Mouse (Mus musculus) 416B (cell line): Measurements from ENCODE around the gene Strn3.
"Not testable (repeated sequence)": the region's sequence is repeated elsewhere in the genome, so short reads cannot be mapped to it uniquely, and the experiment has no call there.

ENCODE experiments used
- DNase-seq: peaks from one replicate; pipeline ENCODE4 v3.0.0; 2011; ENCODE audit warnings: low read depth

The Strn3 gene

GRCm38 (mm10) chr12:51693419-51693818 is 1.7 kb upstream of the Strn3 start:
- DNase-seq: peak; percentile 50

- not testable (repeated sequence) for DNase-seq
These were observed 1.2 kb upstream of the Strn3 start for GRCm38 (mm10) chr12:51692870-51693269.

- DNase-seq: peak; percentile 60
These were observed 528 bp downstream of the Strn3 start, which contains the start of gene Ap4s1 for GRCm38 (mm10) chr12:51690893-51691844. Ap4s1 (plus strand) TSS chr12:51691033.

- no peak for DNase-seq
These were observed 3.2 kb downstream of the Strn3 start for GRCm38 (mm10) chr12:51688546-51688945.

GRCm38 (mm10) chr12:51678844-51679243 is 12.9 kb downstream of the Strn3 start:
- DNase-seq: peak; percentile 52

GRCm38 (mm10) chr12:51676442-51676841 is 15.3 kb downstream of the Strn3 start:
- no peak for DNase-seq

GRCm38 (mm10) chr12:51673270-51673669 is 18.4 kb downstream of the Strn3 start:
- peak; percentile 49 for DNase-seq

GRCm38 (mm10) chr12:51671231-51671891 is 20.3 kb downstream of the Strn3 start:
- no peak for DNase-seq

- DNase-seq: peak; percentile 62
These were observed 24.8 kb downstream of the Strn3 start for GRCm38 (mm10) chr12:51666708-51667430.

GRCm38 (mm10) chr12:51663908-51664307 is 27.8 kb downstream of the Strn3 start:
- DNase-seq: no peak

GRCm38 (mm10) chr12:51663011-51663410 is 28.7 kb downstream of the Strn3 start:
- DNase-seq: no peak

- DNase-seq: peak; percentile 49
These were observed 35.7 kb downstream of the Strn3 start for GRCm38 (mm10) chr12:51655944-51656465.

- DNase-seq: not testable (repeated sequence)
These were observed 42.3 kb downstream of the Strn3 start for GRCm38 (mm10) chr12:51649401-51649800.

- peak; percentile 58 for DNase-seq
These were observed 49.8 kb downstream of the Strn3 start for GRCm38 (mm10) chr12:51641871-51642270.

- DNase-seq: peak; percentile 68
These were observed 54.8 kb downstream of the Strn3 start for GRCm38 (mm10) chr12:51636689-51637470.

- DNase-seq: no peak
These were observed 55.4 kb downstream of the Strn3 start for GRCm38 (mm10) chr12:51636260-51636659.

GRCm38 (mm10) chr12:51633481-51633880 is 58.2 kb downstream of the Strn3 start:
- no peak for DNase-seq

- DNase-seq: no peak
These were observed 68.4 kb downstream of the Strn3 start for GRCm38 (mm10) chr12:51623366-51623694.

GRCm38 (mm10) chr12:51622670-51623365 is 68.9 kb downstream of the Strn3 start:
- DNase-seq: peak; percentile 73

- no peak for DNase-seq
These were observed 70.5 kb downstream of the Strn3 start for GRCm38 (mm10) chr12:51621161-51621560.

GRCm38 (mm10) chr12:51620572-51620971 is 71.1 kb downstream of the Strn3 start:
- no peak for DNase-seq
